Mouse (Mus musculus) frontal cortex, adult (tissue): ENCODE measurements at regions not wholly inside any gene's neighbourhood (a gene's known extent, or its start where the extent isn't known, plus 50 kb on each side); places are given as distances from the start of the nearest gene placed in this dataset.

Experiments used
- ATAC-seq: cut with Nextera tagmentation; 2 replicates; pipeline ENCODE4 v1.9.2; 2017; ENCODE audit warnings: mild to moderate bottlenecking, moderate library complexity, mixed read lengths; ENCODE audit not compliant: low TSS enrichment

DNA sequence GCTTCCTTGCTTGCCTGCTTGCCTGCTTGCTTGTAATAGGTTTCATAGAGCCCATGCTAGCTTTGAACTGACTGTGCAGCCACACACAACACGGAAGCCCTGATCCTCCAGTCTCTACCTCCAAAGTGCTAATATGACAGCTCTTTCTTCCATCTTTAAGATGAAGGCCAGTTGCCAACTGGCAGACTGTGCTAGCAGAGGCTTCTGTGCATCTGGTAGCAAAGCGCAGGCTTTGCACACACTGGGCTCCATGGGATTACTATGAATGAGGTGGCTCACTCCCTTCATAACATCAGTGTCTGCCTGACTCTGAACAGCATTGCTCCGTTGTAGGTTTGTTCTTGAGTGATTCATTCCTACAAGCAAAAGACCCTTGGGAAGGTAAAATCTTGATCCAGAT is 107.9 kb upstream of the Tmc3 start:
- ATAC-seq, result peak; percentile 47

DNA sequence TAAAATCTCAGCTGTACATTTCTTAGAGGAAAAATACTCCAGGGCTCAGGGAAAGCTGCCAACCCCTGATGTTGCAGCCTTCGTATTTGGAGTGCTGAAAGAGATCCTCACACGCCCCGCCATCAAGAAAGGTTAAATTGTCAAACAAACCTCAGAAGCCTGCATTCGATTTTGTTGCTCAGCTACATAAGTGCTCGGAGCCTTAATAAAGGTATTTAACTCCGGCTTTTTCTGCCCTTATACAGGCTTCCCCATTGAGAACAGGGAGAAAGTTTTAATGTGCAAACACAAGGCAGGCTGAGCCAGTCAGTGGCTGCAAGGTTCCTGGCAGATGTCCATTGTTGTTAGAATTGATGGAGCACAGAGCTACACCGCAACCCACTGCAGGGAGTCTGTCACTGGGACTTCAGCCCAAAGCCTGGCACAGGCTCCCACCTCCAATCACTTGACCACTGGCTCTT is 107.0 kb upstream of the Tmc3 start:
- no peak for ATAC-seq

- no peak for ATAC-seq
Observed at GRCm38 (mm10) chr7:83481655-83482054, 103.1 kb upstream of the Tmc3 start.

- no peak for ATAC-seq
Observed at GRCm38 (mm10) chr7:83482254-83482653, 102.5 kb upstream of the Tmc3 start.

DNA sequence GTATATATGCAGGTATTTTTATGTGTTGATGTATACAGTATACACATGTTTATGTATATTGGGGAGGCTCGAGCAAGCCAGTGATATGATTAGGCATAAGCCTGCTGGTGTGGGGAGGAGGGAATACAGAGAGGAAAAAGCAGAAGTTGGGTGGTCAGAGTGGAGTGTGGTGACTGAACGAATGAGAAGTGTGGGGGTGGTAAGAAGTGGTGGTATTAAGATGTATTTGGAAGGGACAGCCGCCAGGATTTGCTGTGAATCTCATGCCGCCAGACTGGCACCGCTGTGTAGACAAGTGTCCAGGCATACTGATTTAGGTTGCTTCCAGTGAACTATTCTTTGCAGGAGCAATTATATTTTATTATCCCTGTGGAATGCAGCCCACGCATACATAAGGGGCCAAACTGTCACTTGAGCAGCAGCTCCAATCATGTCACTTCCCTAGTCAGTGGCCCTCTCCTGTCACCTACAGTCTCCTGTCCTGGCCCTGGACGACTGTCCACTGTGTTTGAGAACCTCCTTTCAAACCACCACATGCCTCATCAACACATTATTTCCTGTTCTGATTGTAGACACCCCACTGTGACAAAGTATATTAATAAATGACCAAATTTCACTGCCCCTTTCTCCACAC is 101.9 kb upstream of the Tmc3 start:
- no peak for ATAC-seq

DNA sequence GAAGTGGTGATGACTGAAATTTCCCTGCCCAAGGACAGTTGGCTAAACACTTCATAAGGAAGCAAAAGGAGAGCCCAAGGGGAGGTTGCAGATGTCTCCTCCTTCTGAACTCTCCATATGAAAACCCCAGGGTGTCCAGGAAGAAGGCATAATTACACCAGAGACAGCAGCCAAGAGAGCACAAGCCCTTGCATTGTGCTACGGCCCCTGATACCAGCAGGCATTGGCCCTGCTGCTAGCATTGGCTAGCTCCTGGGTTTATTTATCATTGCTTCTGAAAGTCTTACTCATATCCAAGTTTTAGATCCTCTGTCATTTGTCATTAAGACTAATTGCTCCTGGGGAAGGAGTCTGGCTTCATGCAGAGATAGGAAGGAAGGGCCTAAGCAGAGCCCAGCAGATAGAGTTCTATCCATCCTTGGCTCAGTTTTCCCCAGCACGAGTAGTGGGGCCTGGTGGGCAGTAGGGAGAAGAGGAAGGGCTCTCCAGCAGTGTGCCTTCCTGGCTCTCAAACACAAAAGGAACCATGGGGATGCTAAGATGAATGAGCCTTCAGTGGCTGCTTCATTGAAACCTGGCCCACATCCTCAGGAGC is 98.5 kb upstream of the Tmc3 start:
- ATAC-seq, result no peak

GRCm38 (mm10) chr7:83489790-83490189 is 94.9 kb upstream of the Tmc3 start:
- peak; percentile 81 for ATAC-seq

GRCm38 (mm10) chr7:83504996-83505645 is 79.6 kb upstream of the Tmc3 start:
- ATAC-seq, result no peak; the same call in 1 of the 2 replicates

GRCm38 (mm10) chr7:83516295-83516694 is 68.4 kb upstream of the Tmc3 start:
- no peak for ATAC-seq

DNA sequence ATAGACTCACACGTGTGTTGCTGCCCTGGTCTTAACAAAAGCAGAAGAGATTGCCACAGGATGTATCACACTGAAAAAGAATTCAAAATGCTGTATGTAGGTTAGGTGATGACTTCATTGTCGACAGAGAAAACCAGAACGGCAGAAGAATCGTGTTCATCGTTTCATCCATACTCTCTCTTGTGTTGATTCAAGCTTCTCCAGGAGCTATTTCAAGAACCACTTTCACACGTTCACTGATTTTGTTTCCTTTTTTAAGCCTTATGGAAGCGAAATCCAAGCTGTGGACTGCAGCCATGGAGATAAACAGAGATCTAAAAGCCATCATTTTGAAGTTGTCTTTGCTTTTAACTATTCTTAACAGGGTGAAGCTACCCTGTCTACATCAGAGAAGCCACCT is 63.2 kb upstream of the Tmc3 start:
- peak; percentile 95 for ATAC-seq
